Mouse (Mus musculus) ES-E14 (cell line): ENCODE measurements around the gene Slc35f1. TPM values are rescaled to one million over a fixed set of nuclear protein-coding genes. Genes with fewer than 3 reads are reported as not detected.

Experiments used
- DNase-seq: peaks from one replicate; pipeline ENCODE4 v3.0.0-alpha.2; 2013; ENCODE audit warnings: low read depth, low spot score
- H3K27ac ChIP-seq: 2 replicates; pipeline ENCODE4 v1.5.1; 2012; ENCODE audit warnings: low read depth, mild to moderate bottlenecking, low read length, moderate library complexity, mixed read lengths; ENCODE audit not compliant: poor library complexity, insufficient read depth, severe bottlenecking
- H3K36me3 ChIP-seq: 2 replicates; pipeline ENCODE4 v1.6.1; 2012; ENCODE audit warnings: mild to moderate bottlenecking, low read length, moderate library complexity, mixed read lengths; ENCODE audit not compliant: control insufficient read depth, poor library complexity, insufficient read depth, severe bottlenecking
- H3K4me1 ChIP-seq, 2 experiments: fragments of 150-350 bp in 1 of 2; sonication (generic) in 1 of 2; 2 replicates each; pipeline ENCODE4 v1.6.1; 2012; ENCODE audit warnings: low read length in 2 of 2, mild to moderate bottlenecking in 1 of 2, mixed read lengths in 1 of 2; ENCODE audit not compliant: control insufficient read depth in 2 of 2, insufficient read depth in 2 of 2, poor library complexity in 1 of 2
- H3K4me3 ChIP-seq, 2 experiments: fragments of 150-350 bp in 1 of 2; sonication (generic) in 1 of 2; 2 replicates each; pipeline ENCODE4 v1.5.1; 2012; ENCODE audit warnings: low read length in 2 of 2, low read depth in 1 of 2, mild to moderate bottlenecking in 1 of 2, mixed read lengths in 1 of 2; ENCODE audit not compliant: insufficient read depth in 1 of 2, poor library complexity in 1 of 2, severe bottlenecking in 1 of 2
- H3K9ac ChIP-seq: 2 replicates; pipeline ENCODE4 v1.6.1; 2012; ENCODE audit warnings: low read depth, mild to moderate bottlenecking, low read length, mixed read lengths; ENCODE audit not compliant: poor library complexity, insufficient read depth, severe bottlenecking
- H3K9me3 ChIP-seq: fragments of 150-350 bp; sonication (generic); 2 replicates; pipeline ENCODE4 v1.6.1; 2012; ENCODE audit warnings: low read depth, mild to moderate bottlenecking, low read length; ENCODE audit not compliant: control insufficient read depth, insufficient read depth
- CHD2 ChIP-seq: IDR thresholded peaks from 2 replicates; pipeline ENCODE4 v1.6.1; 2014; ENCODE audit warnings: mild to moderate bottlenecking, low read depth, low read length, inconsistent platforms
- HCFC1 ChIP-seq: IDR thresholded peaks from 2 replicates; pipeline ENCODE4 v1.6.1; 2012; ENCODE audit warnings: low read length, inconsistent platforms, borderline replicate concordance; ENCODE audit not compliant: insufficient read depth
- MAFK ChIP-seq: IDR thresholded peaks from 2 replicates; pipeline ENCODE4 v1.6.1; 2014; ENCODE audit warnings: mild to moderate bottlenecking, low read depth, low read length, inconsistent platforms; ENCODE audit not compliant: insufficient read depth
- ZC3H11A ChIP-seq: IDR thresholded peaks from 2 replicates; pipeline ENCODE4 v1.6.1; 2012; ENCODE audit warnings: low read depth, mild to moderate bottlenecking, inconsistent platforms, low read length, borderline replicate concordance
- ZNF384 ChIP-seq: IDR thresholded peaks from 2 replicates; pipeline ENCODE4 v1.6.1; 2012; ENCODE audit warnings: low read depth, low read length, inconsistent platforms
- in situ Hi-C, 2 experiments: fragments of 600-800 bp; cut with MboI; formaldehyde crosslinking; loops; one replicate each; pipeline ENCODE4 v1.15.1; 2025; ENCODE audit warnings: low sequenced_read_pairs in 2 of 2, inconsistent platforms in 1 of 2; ENCODE audit not compliant: unreplicated experiment in 2 of 2
- total RNA-seq: library from RNA; depleted of rRNA; stranded (reverse); fragments of 300-350 nt; gene quantifications from 2 replicates; pipeline ENCODE4 v1.2.3, GENCODE M21; 2012

Slc35f1 gene
- total RNA-seq, 1 experiment = 0.80 TPM

DNA sequence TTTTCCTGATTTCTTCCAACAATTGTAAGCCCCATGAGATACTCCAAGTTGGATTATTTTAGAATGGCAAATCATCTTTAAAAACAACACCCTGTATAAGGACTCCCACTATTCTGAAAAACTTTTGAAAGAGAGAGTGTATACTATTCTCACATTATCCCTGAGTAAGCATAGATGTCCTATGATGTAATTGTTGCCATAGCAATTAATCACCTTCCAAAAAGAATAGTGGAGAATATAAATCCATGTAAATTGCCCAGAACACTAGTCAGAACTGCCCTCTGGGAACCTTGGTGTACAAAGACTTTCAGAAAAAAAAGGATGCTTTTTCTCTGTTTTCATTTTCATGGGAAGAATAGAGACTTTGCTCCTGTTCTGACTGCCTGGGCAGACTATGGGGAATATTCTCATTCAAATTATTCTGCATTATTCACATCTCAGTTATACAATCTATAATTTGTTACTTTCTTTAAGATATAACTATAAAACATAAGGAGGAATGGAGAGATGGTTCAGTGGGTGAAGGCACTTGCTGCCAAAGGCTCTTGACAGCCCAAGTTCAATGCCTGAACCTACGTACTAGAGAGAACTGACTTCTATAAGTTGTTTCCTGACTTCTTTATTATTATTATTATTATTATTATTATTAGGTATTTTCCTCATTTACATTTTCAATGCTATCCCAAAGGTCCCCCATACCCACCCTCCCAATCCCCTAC is 28.0 kb downstream of the Slc35f1 start:
- TF ChIP-seq ZNF384 = no peak
- H3K36me3 ChIP-seq = no peaks in the 10 kb centered on the region
- H3K4me3 ChIP-seq = no peak overlapping the region
- H3K9me3 ChIP-seq = no peaks in the 10 kb centered on the region
- DNase-seq = no peak
- in situ Hi-C loops = no loop called here
- no peaks in the 10 kb centered on the region for H3K4me1 ChIP-seq
- no peak overlapping the region for H3K27ac ChIP-seq
- no peak overlapping the region for H3K9ac ChIP-seq

DNA sequence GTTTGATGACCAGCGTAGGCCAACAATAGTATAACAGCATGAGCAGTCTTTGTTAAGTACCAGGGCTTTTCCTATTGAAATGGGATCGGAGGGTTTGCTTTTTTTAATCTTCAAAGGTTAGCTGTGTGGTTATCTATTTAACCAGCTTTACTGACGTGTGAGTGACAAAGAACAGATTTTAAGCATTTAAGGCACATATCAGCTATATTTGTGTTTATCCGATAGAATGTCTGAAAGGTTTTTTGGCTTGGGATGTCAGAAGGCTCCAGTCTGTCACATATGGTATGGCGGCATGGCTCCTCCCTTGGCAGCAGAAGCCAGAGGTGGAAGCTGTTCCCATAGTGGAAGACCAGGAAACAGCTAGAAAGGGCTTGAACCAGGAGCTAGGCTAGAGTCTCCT is 36.3 kb downstream of the Slc35f1 start:
- Histone ChIP-seq H3K4me1 (no peaks in the 10 kb centered on the region), H3K4me3 (no peak overlapping the region), H3K27ac (no peak overlapping the region), H3K36me3 (no peaks in the 10 kb centered on the region), H3K9ac (no peak overlapping the region), H3K9me3 (no peaks in the 10 kb centered on the region)
- in situ Hi-C loops = no loop called here
- TF ChIP-seq MAFK = no peak
- no peak for TF ChIP-seq ZC3H11A
- no peak for TF ChIP-seq HCFC1
- no peak for TF ChIP-seq CHD2
- TF ChIP-seq ZNF384 = no peak
- no peak for DNase-seq

- TF ChIP-seq HCFC1 (no peak), MAFK (no peak)
- no peaks in the 10 kb centered on the region for H3K36me3 ChIP-seq
- in situ Hi-C loops = no loop called here
- DNase-seq = no peak
- no peak overlapping the region for H3K4me3 ChIP-seq
- H3K27ac ChIP-seq = no peak overlapping the region
- no peak overlapping the region for H3K9ac ChIP-seq
- peaks cover 0 to 2% of the 10 kb centered on the region in 2 experiments; a peak in 1 of 4 replicates for H3K4me1 ChIP-seq
- no peaks in the 10 kb centered on the region for H3K9me3 ChIP-seq
Measured at GRCm38 (mm10) chr10:52742671-52743379, 52.5 kb downstream of the Slc35f1 start.

DNA sequence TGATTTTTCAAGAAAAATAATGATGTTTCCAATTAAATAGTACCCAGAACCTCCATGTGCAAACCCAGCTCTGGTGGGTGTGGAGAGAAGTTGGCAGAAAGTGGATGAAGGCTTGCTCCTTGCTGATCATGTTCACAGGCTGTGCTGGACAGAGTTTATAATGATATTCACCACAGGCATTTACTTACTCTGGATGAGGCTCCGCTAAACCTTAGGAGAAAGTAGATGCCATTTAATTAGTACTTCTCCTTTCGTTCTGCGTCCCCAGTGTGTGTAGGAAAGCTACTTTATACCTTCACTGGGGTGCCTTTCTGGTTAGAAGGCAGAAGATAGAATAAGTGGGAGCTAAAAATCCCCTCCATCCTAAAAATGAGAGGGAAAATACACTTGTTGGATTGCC is 53.5 kb downstream of the Slc35f1 start:
- Histone ChIP-seq H3K9ac (no peak overlapping the region), H3K36me3 (no peaks in the 10 kb centered on the region), H3K4me1 (peaks cover 0 to 2% of the 10 kb centered on the region in 2 experiments; a peak in 1 of 4 replicates), H3K4me3 (no peak overlapping the region), H3K27ac (no peak overlapping the region), H3K9me3 (no peaks in the 10 kb centered on the region)
- DNase-seq = no peak
- no peak for TF ChIP-seq CHD2
- no peak for TF ChIP-seq ZNF384
- no peak for TF ChIP-seq MAFK
- TF ChIP-seq HCFC1 = no peak
- no peak for TF ChIP-seq ZC3H11A
- in situ Hi-C loops = no loop called here

DNA sequence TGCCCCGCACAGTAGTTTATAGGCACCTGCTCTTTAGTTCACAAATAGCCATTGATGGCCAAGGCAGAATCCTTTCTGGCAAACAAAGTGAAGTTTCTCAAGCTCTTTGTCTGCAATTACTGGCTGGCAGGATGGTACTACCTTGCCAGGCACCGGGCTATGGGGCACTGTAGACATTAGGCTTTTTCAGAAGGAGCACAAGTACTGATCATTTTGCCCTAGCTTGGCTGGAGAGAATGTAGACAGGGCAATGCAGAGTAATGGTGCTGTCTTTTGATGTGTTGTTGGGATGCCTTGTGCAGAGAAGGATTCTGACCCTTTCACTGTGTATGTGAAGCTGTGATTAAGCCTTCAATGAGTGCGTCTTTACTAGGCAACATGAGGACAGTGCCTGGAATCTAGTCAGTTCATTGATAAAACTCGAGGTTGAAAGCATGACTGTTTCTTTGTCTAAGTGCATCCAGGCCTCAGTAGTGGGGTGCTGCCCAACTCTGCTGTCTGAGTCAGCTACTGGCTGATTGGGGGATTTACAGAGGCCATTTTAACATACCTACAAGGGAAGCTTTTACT is 57.8 kb downstream of the Slc35f1 start:
- Histone ChIP-seq H3K9me3 (no peaks in the 10 kb centered on the region), H3K9ac (no peak overlapping the region), H3K27ac (no peak overlapping the region), H3K4me3 (no peak overlapping the region), H3K36me3 (no peaks in the 10 kb centered on the region), H3K4me1 (peaks cover 0 to 2% of the 10 kb centered on the region in 2 experiments; a peak in 1 of 4 replicates)
- TF ChIP-seq HCFC1 (no peak), ZC3H11A (no peak), CHD2 (no peak), MAFK (no peak), ZNF384 (no peak)
- DNase-seq = no peak
- in situ Hi-C loops = no loop called here
